Mouse (Mus musculus) embryo, embryonic 11.5 days (tissue): ENCODE measurements at regions not wholly inside any gene's neighbourhood (a gene's known extent, or its start where the extent isn't known, plus 50 kb on each side); places are given as distances from the start of the nearest gene placed in this dataset.

Source experiments
- DNase-seq: peaks from one replicate; pipeline ENCODE4 v3.0.0-alpha.2; 2012; ENCODE audit warnings: low read depth, low spot score

- DNase-seq, result no peak
These were observed 466.8 kb upstream of the Adamts5 start for GRCm38 (mm10) chr16:86368449-86368848.

- no peak for DNase-seq
These were observed 464.6 kb upstream of the Adamts5 start for GRCm38 (mm10) chr16:86366197-86366596.

GRCm38 (mm10) chr16:86361099-86361498 is 459.5 kb upstream of the Adamts5 start:
- DNase-seq, result no peak

- no peak for DNase-seq
These were observed 453.4 kb upstream of the Adamts5 start for GRCm38 (mm10) chr16:86355036-86355435.

GRCm38 (mm10) chr16:86347753-86348152 is 446.1 kb upstream of the Adamts5 start:
- no peak for DNase-seq

- no peak for DNase-seq
These were observed 445.3 kb upstream of the Adamts5 start for GRCm38 (mm10) chr16:86346916-86347315.

GRCm38 (mm10) chr16:86340311-86340710 is 438.7 kb upstream of the Adamts5 start:
- DNase-seq, result no peak

GRCm38 (mm10) chr16:86325406-86325805 is 423.8 kb upstream of the Adamts5 start:
- DNase-seq, result no peak

- DNase-seq, result no peak
These were observed 417.3 kb upstream of the Adamts5 start for GRCm38 (mm10) chr16:86318898-86319297.

GRCm38 (mm10) chr16:86309696-86310095 is 408.1 kb upstream of the Adamts5 start:
- no peak for DNase-seq

- DNase-seq, result no peak
These were observed 402.2 kb upstream of the Adamts5 start for GRCm38 (mm10) chr16:86303869-86304268.

GRCm38 (mm10) chr16:86302451-86303145 is 401.0 kb upstream of the Adamts5 start:
- no peak for DNase-seq

GRCm38 (mm10) chr16:86294436-86294835 is 392.8 kb upstream of the Adamts5 start:
- no peak for DNase-seq

GRCm38 (mm10) chr16:86281326-86281725 is 379.7 kb upstream of the Adamts5 start:
- no peak for DNase-seq

GRCm38 (mm10) chr16:86277031-86277430 is 375.4 kb upstream of the Adamts5 start:
- DNase-seq, result no peak

GRCm38 (mm10) chr16:86261612-86262011 is 360.0 kb upstream of the Adamts5 start:
- DNase-seq, result no peak

- DNase-seq, result no peak
These were observed 351.0 kb upstream of the Adamts5 start for GRCm38 (mm10) chr16:86252630-86253029.

- no peak for DNase-seq
These were observed 348.4 kb upstream of the Adamts5 start for GRCm38 (mm10) chr16:86250021-86250420.

- no peak for DNase-seq
These were observed 342.6 kb upstream of the Adamts5 start for GRCm38 (mm10) chr16:86244191-86244590.

- DNase-seq, result no peak
These were observed 341.3 kb upstream of the Adamts5 start for GRCm38 (mm10) chr16:86242766-86243510.

- DNase-seq, result no peak
These were observed 321.4 kb upstream of the Adamts5 start for GRCm38 (mm10) chr16:86222997-86223396.

- no peak for DNase-seq
These were observed 308.9 kb upstream of the Adamts5 start for GRCm38 (mm10) chr16:86210547-86210946.

- DNase-seq, result no peak
These were observed 307.7 kb upstream of the Adamts5 start for GRCm38 (mm10) chr16:86209319-86209718.
